Mouse (Mus musculus): ENCODE measurements around the gene Zfp184. TPM values are rescaled to one million over a fixed set of nuclear protein-coding genes. Genes with fewer than 3 reads are reported as not detected.
"Not testable (repeated sequence)": the region's sequence is repeated elsewhere in the genome, so short reads cannot be mapped to it uniquely, and the experiment has no call there.

Gene Zfp184
- 0.25 and 0.76 TPM in 2 replicates for polyA plus RNA-seq (2012; ENCODE audit: insufficient read depth, insufficient read length, missing spikeins)

- Histone ChIP-seq H3K4me3 (ENCODE audit: insufficient read depth, low read length) (peak within 1 kb of the TSS; percentile 77), H3K27ac (ENCODE audit: insufficient read depth, low read depth, low read length) (no peak within 1 kb of the TSS), H3K4me1 (ENCODE audit: control insufficient read depth, insufficient read depth, low read length) (no peaks in the 10 kb centered on the region)
- TF ChIP-seq CTCF (IDR thresholded peaks at IDR 0.05; ENCODE audit: low read depth, low read length) (no peak), POLR2A (IDR thresholded peaks at IDR 0.05; ENCODE audit: borderline replicate concordance, low read depth, low read length) (no peak)
These were observed at the start of gene Zfp184 for GRCm38 (mm10) chr13:21944926-21945740. Gene Zfp184, plus strand, starts transcription at chr13:21945094.

GRCm38 (mm10) chr13:21896549-21897244, 48.2 kb upstream of the Zfp184 start:
- peaks cover 4% of the 10 kb centered on the region for H3K4me1 ChIP-seq (ENCODE audit: control insufficient read depth, insufficient read depth, low read length)
- peak overlapping the region; percentile 46 for H3K4me3 ChIP-seq (ENCODE audit: insufficient read depth, low read length)
- TF ChIP-seq CTCF (IDR thresholded peaks at IDR 0.05; ENCODE audit: low read depth, low read length) = no peak
- no peak overlapping the region for H3K27ac ChIP-seq (ENCODE audit: insufficient read depth, low read depth, low read length)

- Histone ChIP-seq H3K4me1 (ENCODE audit: control insufficient read depth, insufficient read depth, low read length) (peaks cover 4% of the 10 kb centered on the region), H3K27ac (ENCODE audit: insufficient read depth, low read depth, low read length) (no peak overlapping the region), H3K4me3 (ENCODE audit: insufficient read depth, low read length) (peak overlapping the region; percentile 46)
- TF ChIP-seq CTCF (IDR thresholded peaks at IDR 0.05; ENCODE audit: low read depth, low read length) (no peak), POLR2A (IDR thresholded peaks at IDR 0.05; ENCODE audit: borderline replicate concordance, low read depth, low read length) (no peak)
These were observed 47.7 kb upstream of the Zfp184 start for GRCm38 (mm10) chr13:21897245-21897634.

- not testable (repeated sequence) for H3K4me3 ChIP-seq (ENCODE audit: insufficient read depth, low read length); H3K4me1 ChIP-seq (ENCODE audit: control insufficient read depth, insufficient read depth, low read length); H3K27ac ChIP-seq (ENCODE audit: insufficient read depth, low read depth, low read length)
These were observed 43.9 kb upstream of the Zfp184 start for GRCm38 (mm10) chr13:21900870-21901565.

GRCm38 (mm10) chr13:21903500-21903899, 41.4 kb upstream of the Zfp184 start:
- no peak for TF ChIP-seq CTCF (IDR thresholded peaks at IDR 0.05; ENCODE audit: low read depth, low read length)
- TF ChIP-seq POLR2A (IDR thresholded peaks at IDR 0.05; ENCODE audit: borderline replicate concordance, low read depth, low read length) = no peak
- H3K27ac ChIP-seq (ENCODE audit: insufficient read depth, low read depth, low read length) = no peak overlapping the region
- 0 out of 2 replicates have a peak, but pooled peaks cover 7% of the 10 kb centered on the region for H3K4me1 ChIP-seq (ENCODE audit: control insufficient read depth, insufficient read depth, low read length)
- no peak overlapping the region for H3K4me3 ChIP-seq (ENCODE audit: insufficient read depth, low read length)

GRCm38 (mm10) chr13:21904090-21904489, 40.8 kb upstream of the Zfp184 start:
- not testable (repeated sequence) for H3K4me1 ChIP-seq (ENCODE audit: control insufficient read depth, insufficient read depth, low read length); H3K4me3 ChIP-seq (ENCODE audit: insufficient read depth, low read length); H3K27ac ChIP-seq (ENCODE audit: insufficient read depth, low read depth, low read length)

- H3K4me1 ChIP-seq (ENCODE audit: control insufficient read depth, insufficient read depth, low read length) = peaks cover 7% of the 10 kb centered on the region; the same call in 1 of the 2 replicates
- no peak overlapping the region for H3K27ac ChIP-seq (ENCODE audit: insufficient read depth, low read depth, low read length)
- no peak for TF ChIP-seq POLR2A (IDR thresholded peaks at IDR 0.05; ENCODE audit: borderline replicate concordance, low read depth, low read length)
- no peak for TF ChIP-seq CTCF (IDR thresholded peaks at IDR 0.05; ENCODE audit: low read depth, low read length)
- H3K4me3 ChIP-seq (ENCODE audit: insufficient read depth, low read length) = no peak overlapping the region
These were observed 38.6 kb upstream of the Zfp184 start for GRCm38 (mm10) chr13:21906301-21906700.

- Histone ChIP-seq H3K4me3 (ENCODE audit: insufficient read depth, low read length) (no peak overlapping the region), H3K4me1 (ENCODE audit: control insufficient read depth, insufficient read depth, low read length) (peaks cover 9% of the 10 kb centered on the region; the same call in 1 of the 2 replicates), H3K27ac (ENCODE audit: insufficient read depth, low read depth, low read length) (no peak overlapping the region)
- TF ChIP-seq POLR2A (IDR thresholded peaks at IDR 0.05; ENCODE audit: borderline replicate concordance, low read depth, low read length) (no peak), CTCF (IDR thresholded peaks at IDR 0.05; ENCODE audit: low read depth, low read length) (no peak)
These were observed 37.7 kb upstream of the Zfp184 start for GRCm38 (mm10) chr13:21906946-21907806.

GRCm38 (mm10) chr13:21907807-21908155, 37.1 kb upstream of the Zfp184 start:
- not testable (repeated sequence) for H3K27ac ChIP-seq (ENCODE audit: insufficient read depth, low read depth, low read length); H3K4me3 ChIP-seq (ENCODE audit: insufficient read depth, low read length); H3K4me1 ChIP-seq (ENCODE audit: control insufficient read depth, insufficient read depth, low read length)

All from bone marrow macrophage, adult 2 months (primary cell).